Mouse (Mus musculus): ENCODE data around the gene Brd1.

DNA sequence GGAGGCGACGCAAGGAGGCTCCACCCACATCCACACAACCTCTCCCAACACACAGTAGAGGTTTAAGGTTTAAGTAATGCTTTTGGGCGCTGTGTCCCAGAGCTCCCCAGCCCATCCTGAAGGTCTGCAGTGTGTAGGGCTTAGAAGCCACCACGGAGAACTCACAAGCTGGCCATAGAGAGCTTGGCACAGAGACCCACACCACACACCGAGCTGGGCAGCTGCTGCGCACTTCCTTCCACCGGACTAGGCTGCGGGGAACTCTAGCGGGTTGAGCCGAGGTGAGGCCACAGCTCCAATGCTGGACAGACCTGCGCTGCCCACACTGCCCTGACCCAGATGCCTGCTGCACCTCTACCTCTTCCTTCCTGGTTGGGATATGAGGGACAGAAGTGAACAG lies 71.0 kb downstream of the Brd1 start:
- no peak for TF ChIP-seq CTCF (IDR thresholded peaks at IDR 0.05; ENCODE audit: low read depth)
- TF ChIP-seq EP300 (IDR thresholded peaks at IDR 0.05; ENCODE audit: low read depth), result no peak
